Mouse (Mus musculus): ENCODE results near the gene Cldn4.
A peak's percentile ranks its signal among the peaks of the same experiment; 100 is the strongest.

DNA sequence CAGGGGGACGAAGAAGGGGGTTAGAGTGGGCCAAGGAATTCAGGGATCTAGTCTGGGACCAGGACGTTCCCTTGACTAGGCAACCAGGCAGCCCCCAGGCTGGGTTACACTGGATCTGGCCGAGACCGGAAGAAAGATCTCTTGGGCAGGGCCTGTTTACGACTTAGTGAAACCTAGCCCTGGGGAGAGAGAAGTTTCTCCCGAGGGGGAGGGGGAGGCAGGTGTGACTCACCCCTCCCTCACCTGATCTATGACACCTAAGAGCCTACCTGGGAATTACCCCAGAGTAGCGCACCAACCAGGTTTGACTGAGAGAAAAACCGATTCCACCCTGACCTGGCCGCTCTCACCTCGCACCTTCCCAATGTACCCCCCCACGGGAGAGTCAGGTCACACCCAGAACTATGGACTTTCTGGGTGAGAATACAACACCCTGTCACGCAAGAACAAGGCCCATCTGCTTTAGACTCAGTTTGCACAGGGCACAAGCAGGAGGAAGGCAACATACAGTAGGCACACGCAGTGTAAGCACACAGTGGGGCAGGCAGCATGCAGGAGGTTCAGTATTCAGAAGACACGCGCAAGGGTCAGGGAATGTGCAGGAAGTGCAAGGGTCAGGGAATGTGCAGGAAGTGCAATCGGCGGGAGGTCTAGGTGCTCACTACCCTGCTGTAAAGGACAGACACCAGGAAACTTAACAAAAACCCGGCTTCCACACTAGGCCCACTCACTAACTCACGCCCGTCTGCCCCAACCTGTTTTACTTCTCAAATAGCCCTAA is 20.6 kb upstream of the Cldn4 start:
- TF ChIP-seq EP300 (IDR thresholded peaks at IDR 0.05; ENCODE audit: insufficient read depth, low read depth, low read length) (peak; percentile 94), CTCF (IDR thresholded peaks at IDR 0.05; ENCODE audit: low read depth, low read length) (no peak), POLR2A (IDR thresholded peaks at IDR 0.05; ENCODE audit: insufficient read depth, low read length) (no peak)
